Mouse (Mus musculus) limb, embryonic 11.5 days (tissue): Measurements from ENCODE around the gene Sumf1. TPM values are rescaled to one million over a fixed set of nuclear protein-coding genes. Genes with fewer than 3 reads are reported as not detected.
A peak's percentile ranks its signal among the peaks of the same experiment; 100 is the strongest.

Experiments
- ATAC-seq: fragments of 200-750 bp; cut with Nextera tagmentation; 2 replicates; pipeline ENCODE4 v1.8.0; 2017; ENCODE audit warnings: low read depth; ENCODE audit not compliant: insufficient number of reproducible peaks, low FRiP score, low TSS enrichment
- DNase-seq: peaks from one replicate; pipeline ENCODE4 v3.0.0-alpha.2; 2015; ENCODE audit warnings: low spot score
- H3K27ac ChIP-seq: fragments of 300-500 bp; sonication (generic); replicated peaks from 2 replicates; pipeline ENCODE4 v1.5.1; 2014; ENCODE audit warnings: low read depth, mild to moderate bottlenecking, low read length
- H3K27me3 ChIP-seq: fragments of 300-500 bp; sonication (generic); 2 replicates; pipeline ENCODE4 v1.6.1; 2014; ENCODE audit warnings: mild to moderate bottlenecking, low read length, mixed read lengths; ENCODE audit not compliant: control insufficient read depth, insufficient read depth
- H3K36me3 ChIP-seq: fragments of 300-500 bp; sonication (generic); 2 replicates; pipeline ENCODE4 v1.6.1; 2014; ENCODE audit warnings: mild to moderate bottlenecking, low read length, moderate library complexity, mixed read lengths; ENCODE audit not compliant: control insufficient read depth, insufficient read depth
- H3K4me1 ChIP-seq: fragments of 300-500 bp; sonication (generic); 2 replicates; pipeline ENCODE4 v1.6.1; 2014; ENCODE audit warnings: low read length, mixed read lengths; ENCODE audit not compliant: control insufficient read depth, insufficient read depth
- H3K4me2 ChIP-seq: fragments of 300-500 bp; sonication (generic); 2 replicates; pipeline ENCODE4 v1.6.1; 2014; ENCODE audit warnings: low read depth, mild to moderate bottlenecking, moderate library complexity; ENCODE audit not compliant: severe bottlenecking
- H3K4me3 ChIP-seq: fragments of 300-500 bp; sonication (generic); 2 replicates; pipeline ENCODE4 v1.5.1; 2014; ENCODE audit warnings: low read depth, low read length
- H3K9ac ChIP-seq: fragments of 300-500 bp; sonication (generic); 2 replicates; pipeline ENCODE4 v1.6.1; 2014; ENCODE audit warnings: mild to moderate bottlenecking, low read length
- H3K9me3 ChIP-seq: fragments of 300-500 bp; sonication (generic); 2 replicates; pipeline ENCODE4 v1.6.1; 2016; ENCODE audit warnings: low read length; ENCODE audit not compliant: control insufficient read depth
- WGBS: fragments of 180-500 bp; shearing (Covaris S2); extraction: QIAGEN DNeasy Blood & Tissue Kit; methylation state at CpG from one replicate; pipeline ENCODE4 v1.1.7; 2014; 5-methylcytosine and 5-hydroxymethylcytosine counted together
- polyA plus RNA-seq: library from polyadenylated mRNA; unstranded; fragments of >200 nt; fragmentation: Nextera tagmentation; extraction: Ambion mirVana; gene quantifications from 2 replicates; pipeline ENCODE4 v1.2.1, GENCODE M21; 2014

The Sumf1 gene
- polyA plus RNA-seq, 1 experiment from 2014 or later = 15.5 TPM

- H3K4me2 ChIP-seq = no peak overlapping the region
- no peak overlapping the region for H3K27ac ChIP-seq
- H3K4me1 ChIP-seq = no peaks in the 10 kb centered on the region
- no peak overlapping the region for H3K4me3 ChIP-seq
- H3K36me3 ChIP-seq = no peaks in the 10 kb centered on the region
- DNase-seq (no peak), ATAC-seq (no peak)
- no peaks in the 10 kb centered on the region; the same call in 1 of the 2 replicates for H3K9me3 ChIP-seq
- H3K9ac ChIP-seq = no peak overlapping the region
- H3K27me3 ChIP-seq = no peaks in the 10 kb centered on the region
- 93% methylated on average over 7 of the region's 7 CpGs for WGBS
Observed at GRCm38 (mm10) chr6:108075857-108076256, 109.5 kb downstream of the Sumf1 start.

GRCm38 (mm10) chr6:108074624-108075023 is 110.8 kb downstream of the Sumf1 start:
- no peak for ATAC-seq
- H3K9ac ChIP-seq = no peak overlapping the region

GRCm38 (mm10) chr6:108073931-108074330 is 111.5 kb downstream of the Sumf1 start:
- no peaks in the 10 kb centered on the region for H3K4me1 ChIP-seq
- no peak for ATAC-seq

More at GRCm38 (mm10) chr6:108074624-108075023, 110.8 kb downstream of the Sumf1 start:
- 90% methylated on average over 10 of the region's 10 CpGs for WGBS
- H3K4me3 ChIP-seq = no peak overlapping the region
- H3K27ac ChIP-seq = no peak overlapping the region
- no peaks in the 10 kb centered on the region; the same call in 1 of the 2 replicates for H3K9me3 ChIP-seq
- H3K4me1 ChIP-seq = no peaks in the 10 kb centered on the region
- H3K27me3 ChIP-seq = no peaks in the 10 kb centered on the region
- no peak for DNase-seq
- H3K4me2 ChIP-seq = no peak overlapping the region
- no peaks in the 10 kb centered on the region for H3K36me3 ChIP-seq

GRCm38 (mm10) chr6:108073071-108073470 is 112.3 kb downstream of the Sumf1 start:
- ATAC-seq (no peak), DNase-seq (no peak)
- H3K4me1 ChIP-seq = no peaks in the 10 kb centered on the region
- 87% methylated on average over 5 of the region's 5 CpGs for WGBS
- no peaks in the 10 kb centered on the region for H3K27me3 ChIP-seq
- no peak overlapping the region for H3K4me3 ChIP-seq
- no peaks in the 10 kb centered on the region; the same call in 1 of the 2 replicates for H3K9me3 ChIP-seq
- no peak overlapping the region for H3K9ac ChIP-seq
- no peaks in the 10 kb centered on the region for H3K36me3 ChIP-seq
- H3K27ac ChIP-seq = no peak overlapping the region
- no peak overlapping the region for H3K4me2 ChIP-seq

More at GRCm38 (mm10) chr6:108073931-108074330, 111.5 kb downstream of the Sumf1 start:
- 95% methylated on average over 2 of the region's 2 CpGs for WGBS
- Histone ChIP-seq H3K27ac (no peak overlapping the region), H3K27me3 (no peaks in the 10 kb centered on the region), H3K9me3 (no peaks in the 10 kb centered on the region; the same call in 1 of the 2 replicates), H3K9ac (no peak overlapping the region), H3K36me3 (no peaks in the 10 kb centered on the region), H3K4me3 (no peak overlapping the region), H3K4me2 (no peak overlapping the region)
- DNase-seq = no peak

DNA sequence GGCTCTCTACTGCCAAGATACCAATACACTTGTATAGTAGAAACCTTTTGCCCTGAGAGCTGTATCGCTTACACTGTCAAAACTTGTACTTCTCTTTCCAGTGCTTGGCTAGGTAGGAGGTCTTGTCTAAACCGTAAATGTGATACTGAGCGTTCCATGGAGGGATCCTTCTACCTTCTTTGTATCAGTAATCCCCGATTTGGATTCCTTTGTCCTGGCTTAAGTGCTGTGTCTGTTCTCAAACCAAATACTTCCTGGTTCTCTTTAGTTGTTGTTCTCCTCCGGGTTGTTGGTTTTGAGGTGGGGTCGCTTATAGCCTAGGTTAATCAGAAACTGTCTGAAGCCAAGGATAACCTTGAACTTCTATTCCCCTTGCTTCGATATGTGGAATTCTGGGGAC is 114.4 kb downstream of the Sumf1 start:
- no peaks in the 10 kb centered on the region for H3K27me3 ChIP-seq
- no peaks in the 10 kb centered on the region; the same call in 1 of the 2 replicates for H3K9me3 ChIP-seq
- no peak overlapping the region for H3K27ac ChIP-seq
- WGBS = 96% methylated on average over 7 of the region's 7 CpGs
- ATAC-seq = no peak
- no peaks in the 10 kb centered on the region for H3K4me1 ChIP-seq
- H3K9ac ChIP-seq = no peak overlapping the region
- H3K4me3 ChIP-seq = no peak overlapping the region
- DNase-seq = no peak
- no peaks in the 10 kb centered on the region for H3K36me3 ChIP-seq
- H3K4me2 ChIP-seq = no peak overlapping the region

GRCm38 (mm10) chr6:108065583-108065982 is 119.8 kb downstream of the Sumf1 start:
- peak overlapping the region; percentile 41 for H3K4me2 ChIP-seq
- no peak overlapping the region; the same call in 1 of the 2 replicates for H3K9ac ChIP-seq
- H3K9me3 ChIP-seq = no peaks in the 10 kb centered on the region
- H3K36me3 ChIP-seq = no peaks in the 10 kb centered on the region
- WGBS = 18% methylated on average over 6 of the region's 6 CpGs
- no peaks in the 10 kb centered on the region for H3K4me1 ChIP-seq
- H3K27ac ChIP-seq = no peak overlapping the region
- ATAC-seq (no peak; the same call in 1 of the 2 replicates), DNase-seq (peak; percentile 69)
- peak overlapping the region; percentile 39 for H3K4me3 ChIP-seq
- no peaks in the 10 kb centered on the region for H3K27me3 ChIP-seq

DNA sequence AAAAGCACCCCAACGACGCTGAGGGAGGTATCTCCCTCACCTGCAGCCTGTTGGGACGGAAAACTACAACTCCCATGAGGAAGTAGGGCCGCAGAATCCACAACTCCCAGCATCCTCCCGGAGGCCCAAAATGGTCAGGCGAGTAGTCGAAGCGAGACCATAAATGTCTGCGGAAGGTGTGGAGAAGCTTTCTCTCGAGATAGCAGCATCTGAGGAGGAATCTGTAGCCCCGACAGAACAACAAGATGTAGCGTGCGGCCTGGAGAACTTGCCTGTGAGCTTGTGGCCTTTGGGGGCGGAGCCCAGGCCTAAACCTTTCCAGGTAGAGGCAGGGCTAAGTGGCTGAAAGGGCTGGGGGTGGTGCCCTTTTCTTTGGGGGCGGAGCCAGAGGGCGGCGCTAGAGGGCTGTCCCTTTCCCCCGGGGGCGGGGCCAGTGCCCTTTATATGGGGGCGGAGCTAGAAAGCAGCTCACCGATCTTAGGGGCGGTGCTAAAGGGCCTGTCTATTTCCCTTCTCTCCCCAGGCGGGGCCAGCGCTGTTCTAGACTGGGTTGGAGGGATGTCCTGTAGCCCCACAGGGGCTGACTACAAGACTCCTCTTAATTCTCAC is 120.4 kb downstream of the Sumf1 start, which contains the start of gene Setmar:
Gene Setmar (plus strand): TSS at position 128 of the 609 bp plus-strand sequence.
- Histone ChIP-seq H3K27me3 (no peaks in the 10 kb centered on the region), H3K9me3 (no peaks in the 10 kb centered on the region), H3K4me3 (peak within 1 kb of the TSS; percentile 39), H3K36me3 (no peaks in the 10 kb centered on the region), H3K4me2 (peak within 1 kb of the TSS; percentile 41), H3K4me1 (no peaks in the 10 kb centered on the region), H3K27ac (no peak within 1 kb of the TSS), H3K9ac (peak within 1 kb of the TSS; percentile 61)
- WGBS = 1% methylated on average over 24 of the region's 24 CpGs
- DNase-seq = peak; percentile 98
- ATAC-seq = peak; percentile 98

DNA sequence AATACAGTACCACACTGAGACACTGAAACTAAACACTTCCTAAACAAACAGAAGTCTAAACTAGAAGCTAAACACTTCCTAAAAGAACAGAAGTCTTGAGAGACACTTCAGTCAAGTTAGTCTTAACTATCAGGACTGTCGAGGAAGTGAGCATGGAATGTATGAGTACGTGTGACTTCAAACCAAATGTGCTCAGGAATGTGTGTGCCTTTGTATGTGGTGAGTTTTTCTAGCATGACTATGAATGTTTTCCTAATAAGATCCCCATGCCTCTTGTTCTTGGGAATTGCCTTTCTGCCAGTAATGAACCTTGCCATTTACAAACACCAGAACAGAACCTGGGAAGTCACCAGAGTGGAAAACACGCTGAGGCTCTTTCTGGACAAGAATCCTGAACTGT is 124.3 kb downstream of the Sumf1 start:
- Histone ChIP-seq H3K4me2 (no peak overlapping the region), H3K36me3 (no peaks in the 10 kb centered on the region), H3K9ac (no peak overlapping the region), H3K9me3 (no peaks in the 10 kb centered on the region), H3K27ac (no peak overlapping the region), H3K4me3 (no peak overlapping the region), H3K27me3 (no peaks in the 10 kb centered on the region), H3K4me1 (no peaks in the 10 kb centered on the region)
- ATAC-seq = no peak
- DNase-seq = no peak
- 80% methylated on average over 3 of the region's 3 CpGs for WGBS
